Mouse (Mus musculus): ENCODE measurements around the gene Gm49395. TPM values are rescaled to one million over a fixed set of nuclear protein-coding genes. Genes with fewer than 3 reads are reported as not detected.

Gm49395 gene
- 4.4 and 6.9 TPM in 2 replicates for polyA plus RNA-seq (2012; rRNA removed)

GRCm38 (mm10) chr13:115101355-115102191 lies at the start of gene Gm49395, which contains the start of gene Itga1:
Gm49395 (minus strand) TSS chr13:115101921.
Itga1 (minus strand) TSS chr13:115101964.

GRCm38 (mm10) chr13:115090069-115090976 lies 11.4 kb downstream of the Gm49395 start, which contains the start of gene Pelo:
Pelo (minus strand) TSS chr13:115090186.

Other genes starting within 250 kb of the Gm49395 start
- gene Itga2, start 169.8 kb downstream of the Gm49395 start, polyA plus RNA-seq (2012; rRNA removed) = 1.0 and 2.5 TPM in 2 replicates
- 33.2 and 33.3 TPM in 2 replicates for gene Pelo, start 11.7 kb downstream of the Gm49395 start, polyA plus RNA-seq (2012; rRNA removed)
- 6.0 and 7.1 TPM in 2 replicates for gene Itga1, start within 50 bp of the Gm49395 start, polyA plus RNA-seq (2012; rRNA removed)

All from ovary, adult 2 months (tissue).